Mouse (Mus musculus) midbrain, embryonic 10.5 days (tissue): ENCODE results near the gene Cadm2. TPM values are rescaled to one million over a fixed set of nuclear protein-coding genes. Genes with fewer than 3 reads are reported as not detected.

Experiments used
- DNase-seq: peaks from one replicate; pipeline ENCODE4 v3.0.0-alpha.2; 2017; ENCODE audit warnings: low spot score
- H3K27ac ChIP-seq: fragments of 300-500 bp; sonication (generic); replicated peaks from 2 replicates; pipeline ENCODE4 v1.5.1; 2016; ENCODE audit warnings: mild to moderate bottlenecking
- H3K27me3 ChIP-seq: fragments of 300-500 bp; sonication (generic); 2 replicates; pipeline ENCODE4 v1.6.1; 2016; ENCODE audit warnings: low read depth, mild to moderate bottlenecking; ENCODE audit not compliant: poor library complexity, severe bottlenecking
- H3K36me3 ChIP-seq: fragments of 300-500 bp; sonication (generic); 2 replicates; pipeline ENCODE4 v1.6.1; 2016; ENCODE audit warnings: mild to moderate bottlenecking, moderate library complexity
- H3K4me1 ChIP-seq: fragments of 300-500 bp; sonication (generic); 2 replicates; pipeline ENCODE4 v1.6.1; 2016
- H3K4me3 ChIP-seq: fragments of 300-500 bp; sonication (generic); 2 replicates; pipeline ENCODE4 v1.5.1; 2016; ENCODE audit warnings: mild to moderate bottlenecking, moderate library complexity
- H3K9me3 ChIP-seq: fragments of 300-500 bp; sonication (generic); replicated peaks from 2 replicates; pipeline ENCODE4 v1.6.1; 2016; ENCODE audit warnings: mild to moderate bottlenecking
- WGBS: fragments of 180-500 bp; shearing (Covaris S2); methylation state at CpG from one replicate; pipeline ENCODE4 v1.1.7; 2016; 5-methylcytosine and 5-hydroxymethylcytosine counted together
- polyA plus RNA-seq: library from polyadenylated mRNA; unstranded; fragments of >200 nt; fragmentation: Nextera tagmentation; extraction: Ambion mirVana; gene quantifications from 2 replicates; pipeline ENCODE4 v1.2.1, GENCODE M21; 2016

Cadm2 gene
- polyA plus RNA-seq, 1 experiment from 2014 or later = 0.78 TPM

DNA sequence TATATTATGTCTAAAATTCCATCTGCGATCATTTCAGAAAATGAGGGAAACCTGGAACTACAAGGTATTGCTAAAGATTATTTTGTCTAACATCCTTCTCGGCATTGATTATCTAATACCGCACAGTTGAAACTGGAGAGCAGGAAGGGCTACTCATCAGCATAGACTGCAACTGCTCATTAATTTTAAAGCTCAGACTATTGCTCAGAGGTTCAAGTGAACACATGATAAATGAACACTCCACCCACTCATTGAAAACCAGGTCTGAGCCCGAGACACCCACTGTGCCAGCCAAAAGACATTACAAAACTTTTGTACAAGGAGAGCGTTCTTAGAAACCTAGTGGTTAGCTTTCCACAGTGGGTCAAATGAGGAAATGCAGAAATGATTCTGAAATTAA lies 652.4 kb downstream of the Cadm2 start:
- Histone ChIP-seq H3K4me3 (no peak overlapping the region), H3K27me3 (no peaks in the 10 kb centered on the region), H3K9me3 (no peaks in the 10 kb centered on the region), H3K4me1 (0 out of 2 replicates have a peak, but pooled peaks cover 2% of the 10 kb centered on the region), H3K27ac (no peak overlapping the region), H3K36me3 (no peaks in the 10 kb centered on the region)
- 91% methylated on average over 5 of the region's 5 CpGs for WGBS
- DNase-seq = no peak

DNA sequence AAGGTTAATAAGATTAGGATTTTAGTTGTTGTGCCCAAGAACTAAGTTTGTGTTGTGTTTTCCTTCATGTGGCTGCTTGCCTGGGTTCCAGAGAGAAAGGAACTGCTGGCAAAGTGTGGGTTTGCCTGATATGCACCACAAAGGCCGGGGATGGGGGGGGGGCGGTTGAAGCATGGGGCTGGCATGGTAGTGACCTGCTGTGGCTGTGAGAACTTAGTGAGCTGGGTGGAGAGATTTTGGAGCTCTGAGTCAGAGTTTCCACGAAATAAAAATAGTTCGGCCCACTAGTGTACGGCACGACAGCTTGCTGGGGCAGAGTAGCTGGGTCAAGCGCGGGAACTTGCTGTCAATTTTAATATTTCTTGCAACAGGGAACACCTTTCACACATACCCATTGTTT lies 653.0 kb downstream of the Cadm2 start:
- H3K4me1 ChIP-seq = 0 out of 2 replicates have a peak, but pooled peaks cover 2% of the 10 kb centered on the region
- no peaks in the 10 kb centered on the region for H3K9me3 ChIP-seq
- H3K4me3 ChIP-seq = no peak overlapping the region
- no peaks in the 10 kb centered on the region for H3K27me3 ChIP-seq
- no peaks in the 10 kb centered on the region for H3K36me3 ChIP-seq
- 80% methylated on average over 8 of the region's 8 CpGs for WGBS
- no peak for DNase-seq
- no peak overlapping the region for H3K27ac ChIP-seq

DNA sequence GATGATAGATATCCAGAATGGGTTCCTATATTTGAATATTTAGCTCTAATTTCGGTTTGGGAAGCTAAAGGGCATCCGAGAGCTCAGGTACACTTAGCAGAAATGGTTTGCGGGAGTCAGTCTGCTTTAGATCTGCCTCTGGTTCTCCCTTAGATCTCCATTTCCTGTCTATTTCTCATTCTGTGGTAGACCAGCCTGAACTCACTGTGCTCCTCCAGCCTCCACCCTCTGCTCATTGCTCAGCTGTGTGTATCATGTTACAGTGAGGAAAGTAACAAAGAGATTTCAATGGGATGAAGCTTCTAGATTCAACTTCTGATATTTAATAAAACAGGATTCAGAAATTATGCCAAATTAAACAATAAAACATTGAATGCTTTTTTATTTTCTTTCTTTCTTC lies 661.6 kb downstream of the Cadm2 start:
- H3K27me3 ChIP-seq = no peaks in the 10 kb centered on the region
- no peak overlapping the region for H3K4me3 ChIP-seq
- H3K36me3 ChIP-seq = no peaks in the 10 kb centered on the region
- WGBS = 82% methylated on average over 3 of the region's 3 CpGs
- no peaks in the 10 kb centered on the region for H3K9me3 ChIP-seq
- no peak overlapping the region for H3K27ac ChIP-seq
- no peaks in the 10 kb centered on the region for H3K4me1 ChIP-seq
- DNase-seq = no peak

DNA sequence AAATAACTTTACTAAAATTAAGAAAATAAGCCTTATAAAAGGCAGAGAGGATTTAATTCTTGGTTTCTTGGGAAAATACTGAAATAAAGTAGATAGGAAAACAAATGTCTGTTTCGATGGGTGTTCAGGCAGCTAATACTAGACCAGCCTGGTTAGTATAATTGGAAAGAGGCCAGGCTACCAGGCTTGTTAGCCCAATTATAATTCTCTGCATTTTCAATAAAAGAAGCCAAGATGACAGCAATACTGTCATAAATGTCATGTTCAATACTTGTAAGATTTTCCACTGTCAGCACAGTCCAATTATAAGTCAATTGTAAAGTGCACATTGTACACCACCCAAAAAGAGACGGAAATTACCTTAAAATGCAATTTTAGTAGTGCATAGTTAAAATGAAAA lies 664.8 kb downstream of the Cadm2 start:
- no peak overlapping the region for H3K27ac ChIP-seq
- no peak for DNase-seq
- H3K9me3 ChIP-seq = no peaks in the 10 kb centered on the region
- WGBS = 90% methylated on average over 2 of the region's 2 CpGs
- H3K36me3 ChIP-seq = no peaks in the 10 kb centered on the region
- no peak overlapping the region for H3K4me3 ChIP-seq
- no peaks in the 10 kb centered on the region for H3K27me3 ChIP-seq
- no peaks in the 10 kb centered on the region for H3K4me1 ChIP-seq

DNA sequence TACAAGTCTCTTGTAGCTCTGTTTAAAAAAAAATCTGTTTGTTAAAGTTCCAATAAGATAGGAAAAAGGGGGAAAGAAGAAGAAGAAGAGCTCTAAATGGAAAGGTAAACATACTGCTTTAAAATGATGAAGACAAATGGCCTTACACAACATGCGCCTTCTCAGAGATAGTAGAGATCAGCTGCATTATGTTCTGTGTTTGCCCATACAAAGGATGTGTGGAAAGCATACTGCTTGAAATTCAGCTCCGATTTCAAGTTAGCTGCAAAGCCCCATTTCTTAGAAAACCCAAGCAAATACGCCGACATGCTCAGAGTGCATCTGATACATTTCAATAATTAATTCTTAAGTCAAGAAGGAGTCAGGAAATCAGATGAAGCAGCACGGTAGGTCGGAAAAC lies 684.4 kb downstream of the Cadm2 start:
- Histone ChIP-seq H3K4me3 (no peak overlapping the region), H3K27ac (no peak overlapping the region)
- WGBS = 86% methylated on average over 6 of the region's 6 CpGs

GRCm38 (mm10) chr16:66925517-66925916 lies 695.2 kb downstream of the Cadm2 start:
- Histone ChIP-seq H3K9me3 (no peaks in the 10 kb centered on the region), H3K4me3 (no peak overlapping the region), H3K27ac (no peak overlapping the region), H3K36me3 (no peaks in the 10 kb centered on the region), H3K4me1 (peaks cover 5% of the 10 kb centered on the region), H3K27me3 (no peaks in the 10 kb centered on the region)
- DNase-seq = no peak
- WGBS = 45% methylated on average over 1 of the region's 1 CpGs

More for the DNA sequence above, 684.4 kb downstream of the Cadm2 start:
- Histone ChIP-seq H3K4me1 (no peaks in the 10 kb centered on the region), H3K27me3 (no peaks in the 10 kb centered on the region), H3K36me3 (no peaks in the 10 kb centered on the region), H3K9me3 (no peaks in the 10 kb centered on the region)
- DNase-seq = no peak

GRCm38 (mm10) chr16:66922753-66923152 lies 698.0 kb downstream of the Cadm2 start:
- H3K4me1 ChIP-seq = peaks cover 5% of the 10 kb centered on the region
- H3K4me3 ChIP-seq = no peak overlapping the region
- 92% methylated on average over 2 of the region's 2 CpGs for WGBS
- no peaks in the 10 kb centered on the region for H3K9me3 ChIP-seq
- no peak overlapping the region for H3K27ac ChIP-seq
- no peaks in the 10 kb centered on the region for H3K27me3 ChIP-seq
- H3K36me3 ChIP-seq = no peaks in the 10 kb centered on the region
- DNase-seq = no peak

DNA sequence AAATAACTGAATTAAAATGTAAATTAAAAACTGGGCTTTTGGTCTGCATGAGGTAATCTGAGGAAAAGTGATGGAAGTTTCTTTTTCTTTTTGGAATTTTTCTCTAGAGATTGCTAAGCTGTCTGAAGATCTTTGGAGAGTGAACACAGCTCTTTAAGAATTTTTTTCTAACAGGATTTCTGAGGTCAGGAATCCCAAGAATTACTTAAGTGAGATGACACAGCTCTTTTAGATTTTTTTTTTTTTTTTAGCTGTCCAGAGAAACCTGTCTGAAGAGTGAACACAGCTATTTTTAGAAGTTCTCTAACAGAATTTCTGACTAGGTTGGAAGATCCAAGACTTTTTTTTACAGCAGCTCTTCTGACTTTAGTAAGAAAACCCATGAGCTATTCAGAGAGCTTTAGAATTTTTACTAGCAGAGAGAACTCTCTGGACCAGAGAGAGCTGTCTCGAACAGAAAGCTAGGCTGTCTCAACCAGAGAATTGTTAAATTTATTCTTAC lies 699.2 kb downstream of the Cadm2 start:
- Histone ChIP-seq H3K4me3 (no peak overlapping the region), H3K27ac (no peak overlapping the region), H3K4me1 (peaks cover 5% of the 10 kb centered on the region), H3K36me3 (no peaks in the 10 kb centered on the region), H3K27me3 (no peaks in the 10 kb centered on the region), H3K9me3 (no peaks in the 10 kb centered on the region)
- 75% methylated on average over 1 of the region's 1 CpGs for WGBS
- DNase-seq = no peak

DNA sequence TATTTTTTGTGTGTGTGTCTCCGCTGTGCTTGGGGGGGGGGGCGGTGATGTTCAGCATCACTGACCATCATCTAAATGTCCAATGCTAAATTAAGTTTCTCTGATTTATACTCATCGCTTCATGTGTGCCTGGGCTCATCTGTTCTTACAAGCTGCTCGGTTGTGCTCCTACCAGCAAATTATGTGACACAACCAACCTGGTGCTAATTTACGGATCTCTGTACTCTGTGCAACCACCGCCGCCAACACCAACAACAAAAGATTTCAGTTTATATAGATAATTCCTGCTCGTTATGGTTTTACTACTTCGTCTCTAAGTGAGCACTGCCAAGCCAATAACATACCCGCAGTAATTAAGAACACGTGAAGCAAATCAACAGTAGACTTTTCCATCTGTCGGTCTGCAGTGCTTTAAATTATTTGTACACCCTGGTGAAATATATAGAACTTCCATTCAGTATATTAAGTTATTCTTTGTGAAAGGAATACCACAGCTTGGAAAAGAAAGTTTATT lies 700.8 kb downstream of the Cadm2 start:
- no peak overlapping the region for H3K4me3 ChIP-seq
- no peaks in the 10 kb centered on the region for H3K36me3 ChIP-seq
- 94% methylated on average over 12 of the region's 12 CpGs for whole genome bisulfite sequencing
- H3K27me3 ChIP-seq = no peaks in the 10 kb centered on the region
- no peaks in the 10 kb centered on the region for H3K4me1 ChIP-seq
- no peak overlapping the region for H3K27ac ChIP-seq
- no peak for DNase-seq
- H3K9me3 ChIP-seq = no peaks in the 10 kb centered on the region

DNA sequence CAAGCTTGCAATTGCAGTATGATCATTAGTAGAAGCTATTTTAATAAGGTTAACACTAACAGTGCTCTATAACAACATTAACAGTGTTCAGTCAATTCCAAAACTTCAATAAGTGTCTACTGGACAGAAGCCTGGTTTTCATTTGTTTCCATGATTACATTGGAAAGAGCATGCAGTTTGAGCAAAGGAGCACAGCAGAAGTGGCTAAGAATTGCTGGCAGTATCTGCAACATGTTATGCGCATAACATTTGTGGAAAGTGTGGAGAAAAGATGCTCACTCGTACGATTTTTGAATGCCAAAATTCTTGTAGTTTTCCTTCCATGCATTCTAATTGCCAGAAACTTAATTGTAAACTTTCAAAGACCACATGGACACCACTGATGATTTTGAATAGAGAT lies 718.9 kb downstream of the Cadm2 start:
- no peaks in the 10 kb centered on the region for H3K27me3 ChIP-seq
- H3K4me3 ChIP-seq = no peak overlapping the region
- WGBS = 89% methylated on average over 3 of the region's 3 CpGs
- H3K27ac ChIP-seq = no peak overlapping the region
- no peak for DNase-seq
- H3K9me3 ChIP-seq = no peaks in the 10 kb centered on the region
- H3K4me1 ChIP-seq = no peaks in the 10 kb centered on the region
- H3K36me3 ChIP-seq = no peaks in the 10 kb centered on the region

GRCm38 (mm10) chr16:66900664-66901063 lies 720.0 kb downstream of the Cadm2 start:
- H3K27ac ChIP-seq = no peak overlapping the region
- no peak for DNase-seq
- H3K4me3 ChIP-seq = no peak overlapping the region
- H3K27me3 ChIP-seq = no peaks in the 10 kb centered on the region
- no peaks in the 10 kb centered on the region for H3K4me1 ChIP-seq
- 89% methylated on average over 4 of the region's 4 CpGs for WGBS
- no peaks in the 10 kb centered on the region for H3K36me3 ChIP-seq
- no peaks in the 10 kb centered on the region for H3K9me3 ChIP-seq

GRCm38 (mm10) chr16:66892359-66892758 lies 728.3 kb downstream of the Cadm2 start:
- 87% methylated on average over 6 of the region's 6 CpGs for WGBS
- H3K27me3 ChIP-seq = no peaks in the 10 kb centered on the region
- no peak for DNase-seq
- H3K4me1 ChIP-seq = no peaks in the 10 kb centered on the region
- no peak overlapping the region for H3K27ac ChIP-seq
- no peaks in the 10 kb centered on the region for H3K36me3 ChIP-seq
- H3K4me3 ChIP-seq = no peak overlapping the region
- no peaks in the 10 kb centered on the region for H3K9me3 ChIP-seq

DNA sequence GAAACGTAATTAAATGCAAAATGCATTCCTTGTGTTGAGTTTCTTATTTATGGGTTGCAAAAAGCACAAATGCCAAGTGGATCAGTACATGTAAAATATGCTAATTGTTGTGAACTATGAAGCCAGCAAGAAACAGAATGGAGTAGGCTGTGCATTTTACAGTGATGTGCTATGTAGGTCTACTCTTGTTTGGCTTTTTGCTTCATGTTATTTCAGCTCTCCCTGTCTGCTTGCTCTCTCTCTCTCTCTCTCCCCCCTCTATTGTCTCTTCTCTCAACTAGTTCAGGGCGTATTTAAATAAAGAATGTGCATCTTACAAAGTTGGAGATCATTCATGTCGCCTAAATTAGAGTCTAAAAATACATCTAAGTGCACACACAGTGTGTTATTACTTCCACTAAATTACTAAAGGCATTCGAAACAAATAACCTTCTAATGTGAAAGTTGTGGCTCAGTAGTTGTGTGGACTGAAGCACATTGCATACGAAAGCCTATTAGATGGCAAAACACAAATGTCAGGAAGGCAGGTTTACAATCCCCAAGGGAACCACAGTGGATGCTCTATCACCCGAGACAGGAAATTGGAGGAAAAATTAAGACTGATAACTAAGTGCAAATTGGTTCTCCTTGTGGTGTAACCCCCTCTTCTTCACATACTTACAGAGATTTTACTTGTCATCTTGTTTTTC lies 729.0 kb downstream of the Cadm2 start:
- Histone ChIP-seq H3K27ac (no peak overlapping the region), H3K9me3 (no peaks in the 10 kb centered on the region), H3K4me3 (no peak overlapping the region), H3K36me3 (no peaks in the 10 kb centered on the region), H3K27me3 (no peaks in the 10 kb centered on the region), H3K4me1 (no peaks in the 10 kb centered on the region)
- 79% methylated on average over 6 of the region's 6 CpGs for WGBS
- DNase-seq = no peak
